Mouse (Mus musculus) heart, embryonic 11.5 days (tissue): ENCODE results near the gene Tmem211. TPM values are rescaled to one million over a fixed set of nuclear protein-coding genes. Genes with fewer than 3 reads are reported as not detected.

Source experiments
- ATAC-seq: fragments of 200-750 bp; cut with Nextera tagmentation; replicated peaks from 2 replicates; pipeline ENCODE4 v1.8.0; 2017; ENCODE audit warnings: moderate library complexity; ENCODE audit not compliant: insufficient number of reproducible peaks, low FRiP score, low TSS enrichment
- H3K27ac ChIP-seq: fragments of 300-500 bp; sonication (generic); 2 replicates; pipeline ENCODE4 v1.5.1; 2014; ENCODE audit warnings: mild to moderate bottlenecking, low read depth, low read length
- H3K27me3 ChIP-seq: fragments of 300-500 bp; sonication (generic); 2 replicates; pipeline ENCODE4 v1.6.1; 2014; ENCODE audit warnings: mild to moderate bottlenecking, low read length, mixed read lengths; ENCODE audit not compliant: control insufficient read depth, insufficient read depth
- H3K36me3 ChIP-seq: fragments of 300-500 bp; sonication (generic); 2 replicates; pipeline ENCODE4 v1.6.1; 2014; ENCODE audit warnings: mild to moderate bottlenecking, low read length, moderate library complexity, mixed read lengths; ENCODE audit not compliant: control insufficient read depth, insufficient read depth
- H3K4me1 ChIP-seq: fragments of 300-500 bp; sonication (generic); 2 replicates; pipeline ENCODE4 v1.6.1; 2014; ENCODE audit warnings: low read length; ENCODE audit not compliant: control insufficient read depth, insufficient read depth
- H3K4me2 ChIP-seq: fragments of 300-500 bp; sonication (generic); 2 replicates; pipeline ENCODE4 v1.6.1; 2014; ENCODE audit warnings: mild to moderate bottlenecking, moderate library complexity
- H3K4me3 ChIP-seq: fragments of 300-500 bp; sonication (generic); 2 replicates; pipeline ENCODE4 v1.5.1; 2014; ENCODE audit warnings: low read depth, low read length
- H3K9ac ChIP-seq: fragments of 300-500 bp; sonication (generic); 2 replicates; pipeline ENCODE4 v1.6.1; 2014; ENCODE audit warnings: mild to moderate bottlenecking, low read depth, low read length, moderate library complexity
- H3K9me3 ChIP-seq: fragments of 300-500 bp; sonication (generic); replicated peaks from 2 replicates; pipeline ENCODE4 v1.6.1; 2016; ENCODE audit warnings: low read length; ENCODE audit not compliant: control insufficient read depth
- WGBS: fragments of 180-500 bp; shearing (Covaris S2); extraction: QIAGEN DNeasy Blood & Tissue Kit; methylation state at CpG from one replicate; pipeline ENCODE4 v1.1.7; 2014; ENCODE audit not compliant: insufficient replicate concordance; 5-methylcytosine and 5-hydroxymethylcytosine counted together
- polyA plus RNA-seq: library from polyadenylated mRNA; unstranded; fragments of >200 nt; fragmentation: Nextera tagmentation; extraction: Ambion mirVana; gene quantifications from 2 replicates; pipeline ENCODE4 v1.2.1, GENCODE M21; 2014

Gene Tmem211
- polyA plus RNA-seq, 1 experiment from 2014 or later: not detected

DNA sequence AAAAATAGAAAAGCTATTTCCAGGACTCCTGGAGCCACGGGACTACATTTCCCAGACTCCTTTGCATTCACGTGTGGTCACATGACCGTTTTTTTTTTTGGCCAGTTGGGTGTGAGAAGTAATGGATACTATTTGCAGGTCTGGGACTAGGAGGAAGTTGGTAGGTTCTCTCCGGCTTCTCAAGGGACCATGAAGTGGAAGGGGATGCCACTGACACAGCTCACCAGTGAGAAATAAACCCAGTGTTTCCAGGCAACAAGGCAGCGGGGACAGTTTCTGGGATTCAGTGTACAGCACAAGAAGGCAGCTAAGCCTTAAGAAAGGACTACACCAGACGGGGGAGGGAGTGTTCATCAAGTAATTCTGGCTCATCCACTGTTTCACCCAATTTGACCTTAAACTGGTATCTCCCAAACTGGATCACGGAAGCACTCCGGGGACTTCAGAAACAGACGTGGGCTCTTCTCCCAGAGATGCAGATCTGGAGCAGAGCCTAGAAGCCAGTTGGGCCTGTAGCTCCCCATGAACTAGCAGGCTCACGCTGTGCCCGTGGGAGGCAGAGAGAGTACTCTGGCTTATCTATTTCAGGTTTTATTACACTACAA is 44.6 kb downstream of the Tmem211 start:
- WGBS: 66% methylated on average over 11 of the region's 11 CpGs
- no peak overlapping the region for H3K4me3 ChIP-seq
- no peak overlapping the region; the same call in 1 of the 2 replicates for H3K4me2 ChIP-seq
- no peak overlapping the region for H3K9ac ChIP-seq
- no peaks in the 10 kb centered on the region for H3K27me3 ChIP-seq
- no peaks in the 10 kb centered on the region for H3K36me3 ChIP-seq
- H3K4me1 ChIP-seq: peaks cover 3% of the 10 kb centered on the region; the same call in 1 of the 2 replicates
- no peaks in the 10 kb centered on the region for H3K9me3 ChIP-seq
- H3K27ac ChIP-seq: no peak overlapping the region
- no peak for ATAC-seq

- 68% methylated on average over 10 of the region's 10 CpGs for WGBS
- Histone ChIP-seq H3K4me3 (no peak overlapping the region), H3K9ac (no peak overlapping the region), H3K27ac (no peak overlapping the region), H3K4me2 (no peak overlapping the region), H3K9me3 (no peaks in the 10 kb centered on the region), H3K27me3 (no peaks in the 10 kb centered on the region), H3K36me3 (no peaks in the 10 kb centered on the region), H3K4me1 (peaks cover 3% of the 10 kb centered on the region; the same call in 1 of the 2 replicates)
- no peak for ATAC-seq
These were observed 49.1 kb downstream of the Tmem211 start for GRCm38 (mm10) chr5:113275839-113276238.

DNA sequence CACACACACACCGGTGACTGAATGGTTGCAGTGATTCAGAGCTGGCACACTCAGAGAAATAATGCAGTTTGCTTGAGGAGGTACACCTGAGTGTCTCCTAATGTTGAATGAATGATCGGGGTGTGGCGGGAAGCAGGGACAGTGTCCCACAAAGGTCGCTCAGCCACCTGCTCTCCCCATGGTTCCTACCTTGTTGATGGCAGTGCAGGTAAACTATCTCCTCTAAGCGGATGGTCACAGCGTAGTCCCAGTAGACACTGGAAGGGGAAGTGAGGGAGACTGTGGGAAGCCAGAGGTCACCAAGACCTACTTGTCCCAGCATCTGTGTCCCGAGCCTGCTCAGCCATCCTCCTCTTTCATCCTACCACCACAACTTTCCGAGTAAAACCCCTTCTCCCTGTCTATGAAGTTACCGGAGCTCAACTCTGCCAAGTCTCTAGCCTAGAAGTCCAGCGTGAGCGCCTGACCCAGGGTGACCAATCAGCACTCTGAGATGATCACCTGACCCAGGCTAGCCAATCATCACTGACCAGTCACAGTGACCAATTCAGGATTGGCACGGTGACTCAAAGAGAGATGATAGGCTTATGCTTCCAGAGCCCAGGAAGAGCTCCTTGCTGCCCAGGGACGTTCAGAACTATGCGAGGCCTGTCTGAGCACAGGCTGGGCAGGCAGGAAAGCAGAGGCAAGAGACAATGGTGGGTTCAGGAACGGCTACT is 53.6 kb downstream of the Tmem211 start:
- WGBS: 27% methylated on average over 15 of the region's 15 CpGs
- Histone ChIP-seq H3K4me3 (peak overlapping the region; percentile 28), H3K9ac (peak overlapping the region; percentile 56), H3K9me3 (no peaks in the 10 kb centered on the region), H3K36me3 (no peaks in the 10 kb centered on the region), H3K27me3 (no peaks in the 10 kb centered on the region), H3K4me2 (peak overlapping the region; percentile 57), H3K4me1 (no peaks in the 10 kb centered on the region), H3K27ac (no peak overlapping the region)
- peak; percentile 63; the same call in 1 of the 2 replicates for ATAC-seq

DNA sequence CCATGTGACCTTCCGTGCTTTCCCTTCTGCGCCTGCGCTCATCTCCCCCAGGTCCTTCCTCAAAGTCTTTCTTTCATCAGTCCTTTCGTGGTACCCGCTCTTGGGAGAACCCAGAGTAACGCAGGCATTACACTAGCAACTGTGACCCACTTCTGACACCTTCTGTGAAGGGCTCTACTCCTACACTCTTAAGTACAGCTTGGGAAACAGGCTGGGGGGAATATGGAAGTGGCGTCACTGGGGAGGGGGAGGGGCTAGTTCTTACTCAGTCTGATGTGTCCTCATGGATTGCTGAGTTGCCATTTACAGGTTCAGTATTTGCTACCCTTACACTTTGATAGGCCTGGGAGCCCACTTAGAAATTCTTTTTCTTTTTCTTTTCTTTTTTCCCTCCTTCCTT is 54.8 kb downstream of the Tmem211 start:
- no peaks in the 10 kb centered on the region for H3K4me1 ChIP-seq
- peaks cover 6% of the 10 kb centered on the region for H3K27me3 ChIP-seq
- 87% methylated on average over 7 of the region's 7 CpGs for WGBS
- no peak overlapping the region for H3K9ac ChIP-seq
- no peak overlapping the region for H3K4me2 ChIP-seq
- H3K9me3 ChIP-seq: no peaks in the 10 kb centered on the region
- H3K36me3 ChIP-seq: no peaks in the 10 kb centered on the region
- no peak overlapping the region for H3K4me3 ChIP-seq
- no peak for ATAC-seq
- H3K27ac ChIP-seq: no peak overlapping the region

DNA sequence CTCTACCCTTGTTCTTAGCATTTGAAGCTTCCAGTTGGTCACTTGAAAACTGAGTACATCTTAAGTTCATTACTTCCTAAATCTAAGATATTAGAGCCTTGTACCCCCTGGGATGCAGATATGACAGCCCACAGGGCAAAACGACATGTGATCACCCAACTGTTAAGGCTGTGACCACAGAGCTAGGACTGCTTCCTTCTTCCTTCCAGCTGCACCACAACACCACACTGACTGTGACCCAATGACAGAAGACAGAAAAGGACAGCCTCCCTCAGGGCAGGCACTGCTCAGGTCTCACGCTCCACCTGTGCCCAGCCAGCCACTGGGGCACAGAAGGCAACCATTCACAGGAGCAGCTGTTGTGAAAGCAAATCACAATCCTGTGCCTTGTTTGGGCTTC is 57.0 kb downstream of the Tmem211 start:
- no peak overlapping the region for H3K9ac ChIP-seq
- H3K27ac ChIP-seq: no peak overlapping the region
- H3K4me3 ChIP-seq: no peak overlapping the region
- 65% methylated on average over 2 of the region's 2 CpGs for WGBS
- H3K27me3 ChIP-seq: peaks cover 27% of the 10 kb centered on the region
- H3K4me1 ChIP-seq: no peaks in the 10 kb centered on the region
- H3K9me3 ChIP-seq: no peaks in the 10 kb centered on the region
- no peak for ATAC-seq
- H3K4me2 ChIP-seq: no peak overlapping the region
- no peaks in the 10 kb centered on the region for H3K36me3 ChIP-seq

- 55% methylated on average over 16 of the region's 16 CpGs for WGBS
- no peaks in the 10 kb centered on the region for H3K36me3 ChIP-seq
- H3K9me3 ChIP-seq: no peaks in the 10 kb centered on the region
- no peak for ATAC-seq
- peaks cover 45% of the 10 kb centered on the region for H3K27me3 ChIP-seq
- no peak overlapping the region for H3K4me2 ChIP-seq
- H3K9ac ChIP-seq: no peak overlapping the region
- H3K4me3 ChIP-seq: no peak overlapping the region
- no peak overlapping the region for H3K27ac ChIP-seq
- H3K4me1 ChIP-seq: no peaks in the 10 kb centered on the region
These were observed 58.8 kb downstream of the Tmem211 start for GRCm38 (mm10) chr5:113285541-113285940.

DNA sequence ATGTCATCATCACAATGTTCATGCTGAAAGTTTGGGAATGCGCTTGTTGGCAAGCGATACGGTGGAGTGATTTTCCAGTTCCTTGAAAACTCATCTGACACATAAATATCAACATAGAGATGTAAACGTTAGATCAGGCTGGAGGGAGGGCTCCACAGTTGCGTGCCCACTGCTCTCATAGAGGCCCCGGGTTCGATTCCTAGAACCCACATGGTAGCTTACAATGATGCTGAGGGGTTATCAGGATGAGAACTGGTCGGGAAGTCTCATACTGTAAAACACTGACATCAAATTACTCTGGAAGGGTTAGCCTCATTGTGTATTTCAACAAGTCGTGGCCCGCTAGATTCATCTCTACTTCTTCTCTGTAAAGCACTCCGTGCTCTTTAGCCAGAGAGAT is 59.3 kb downstream of the Tmem211 start:
- 70% methylated on average over 11 of the region's 11 CpGs for WGBS
- H3K4me3 ChIP-seq: no peak overlapping the region
- H3K9ac ChIP-seq: no peak overlapping the region
- peaks cover 49% of the 10 kb centered on the region for H3K27me3 ChIP-seq
- no peaks in the 10 kb centered on the region for H3K36me3 ChIP-seq
- H3K4me2 ChIP-seq: no peak overlapping the region
- H3K27ac ChIP-seq: no peak overlapping the region
- no peaks in the 10 kb centered on the region for H3K4me1 ChIP-seq
- ATAC-seq: no peak
- H3K9me3 ChIP-seq: no peaks in the 10 kb centered on the region

- no peak overlapping the region for H3K27ac ChIP-seq
- H3K27me3 ChIP-seq: peaks cover 51% of the 10 kb centered on the region
- H3K36me3 ChIP-seq: no peaks in the 10 kb centered on the region
- H3K9ac ChIP-seq: no peak overlapping the region
- H3K4me1 ChIP-seq: no peaks in the 10 kb centered on the region
- no peak overlapping the region; the same call in 1 of the 2 replicates for H3K4me2 ChIP-seq
- H3K9me3 ChIP-seq: no peaks in the 10 kb centered on the region
- WGBS: 6% methylated on average over 59 of the region's 60 CpGs
- ATAC-seq: no peak
- H3K4me3 ChIP-seq: no peak overlapping the region
These were observed 60.1 kb downstream of the Tmem211 start for GRCm38 (mm10) chr5:113286591-113287520.
